Mouse (Mus musculus) cerebellum, adult 2 months (tissue): ENCODE results near the gene Dip2c.

Experiments
- CTCF ChIP-seq: fragments of 200-500 bp; IDR thresholded peaks from 2 replicates; pipeline ENCODE4 v1.5.1; 2011; ENCODE audit warnings: low read depth, mild to moderate bottlenecking, control low read depth, low read length, moderate library complexity, borderline replicate concordance; ENCODE audit not compliant: insufficient read depth
- POLR2A ChIP-seq: fragments of 200-500 bp; IDR thresholded peaks from 2 replicates; pipeline ENCODE4 v1.6.1; 2011; ENCODE audit warnings: low read length, control low read depth, borderline replicate concordance; ENCODE audit not compliant: insufficient read depth

GRCm38 (mm10) chr13:9418441-9418840 lies 142.1 kb downstream of the Dip2c start:
- TF ChIP-seq POLR2A (no peak), CTCF (no peak)
